Mouse (Mus musculus) heart, postnatal 0 days (tissue): Measurements from ENCODE around the gene Slc24a4.

Experiments
- CTCF ChIP-seq: IDR thresholded peaks from 2 replicates; pipeline ENCODE4 v1.5.1; 2016; ENCODE audit warnings: antibody characterized with exemption, control low read depth, low read depth
- EP300 ChIP-seq: IDR thresholded peaks from 2 replicates; pipeline ENCODE4 v1.6.1; 2016; ENCODE audit warnings: antibody characterized with exemption, low read depth

- TF ChIP-seq EP300 (no peak), CTCF (no peak)
Observed at GRCm38 (mm10) chr12:102236317-102236716, 107.8 kb downstream of the Slc24a4 start.
